Mouse (Mus musculus) stomach, postnatal 0 days (tissue): Measurements from ENCODE around the gene Sulf2.

Experiments
- CTCF ChIP-seq: IDR thresholded peaks from 2 replicates; pipeline ENCODE4 v1.5.1; 2016; ENCODE audit warnings: antibody characterized with exemption, low read depth, mild to moderate bottlenecking, moderate library complexity
- EP300 ChIP-seq: optimal IDR thresholded peaks from 2 replicates; pipeline ENCODE3; 2016; ENCODE audit warnings: antibody characterized with exemption

- no peak for TF ChIP-seq CTCF
- no peak for TF ChIP-seq EP300
Measured at GRCm38 (mm10) chr2:166098292-166098933, 57.0 kb downstream of the Sulf2 start.
